16 mouse cellular contexts compared by ENCODE assay signal in the genomic region with DNA sequence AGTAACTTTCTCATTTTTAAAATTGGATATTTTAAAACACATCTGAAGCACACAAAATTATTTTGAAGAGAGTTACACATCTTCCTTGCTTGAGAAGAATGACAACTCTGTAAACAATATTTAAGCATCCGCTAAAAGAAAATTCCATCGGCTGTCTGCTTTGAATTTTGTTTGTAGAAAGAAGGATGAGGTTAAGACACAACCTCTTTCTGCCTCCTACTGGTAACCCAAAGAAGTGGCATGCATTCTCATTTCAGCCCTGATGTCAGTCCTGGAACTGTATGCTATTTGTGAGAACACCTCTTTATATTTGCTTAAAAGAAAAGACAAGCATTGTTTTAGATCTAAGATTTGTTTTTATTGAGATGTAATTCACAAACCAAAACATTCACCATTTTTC.
A peak's percentile ranks its signal among the peaks of the same experiment; 100 is the strongest.
DNase-seq lines count a peak whose midpoint lies in the region; ATAC-seq and TF ChIP-seq lines count a peak whose summit lies in the region.
"Had no signal": no experiment of that assay in that cellular context is flagged by ENCODE, and none has a peak within 500 bp of the region (broad histone marks: within the 10 kb centered on the region; RNA-seq: fewer than 3 reads in every experiment).

No protein-coding gene starts in this region.

- no peaks in the 10 kb centered on the region for H3K4me1 ChIP-seq in hindbrain, embryonic 11.5 days (replicated peaks; ENCODE audit: control insufficient read depth, insufficient read depth, low read length)
- H3K4me1 ChIP-seq in hindbrain, embryonic 16.5 days (ENCODE audit: control insufficient read depth, insufficient read depth, low read depth, low read length): no peaks in the 10 kb centered on the region
- H3K4me1 ChIP-seq: embryonic facial prominence, embryonic 13.5 days; forebrain, embryonic 12.5 days; stomach, embryonic 15.5 days had no signal

- no peak overlapping the region for H3K4me3 ChIP-seq in hindbrain, embryonic 11.5 days (ENCODE audit: low read depth, low read length)
- H3K4me3 ChIP-seq in hindbrain, embryonic 16.5 days (ENCODE audit: low read length): no peak overlapping the region
- H3K4me3 ChIP-seq: embryonic facial prominence, embryonic 13.5 days; forebrain, embryonic 12.5 days; stomach, embryonic 15.5 days had no signal

- TF ChIP-seq CTCF in Patski (IDR thresholded peaks at IDR 0.05): peak; percentile 39

- 64% methylated on average over 2 of the region's 2 CpGs for WGBS in hindbrain, embryonic 11.5 days
- 60% methylated on average over 2 of the region's 2 CpGs for WGBS in hindbrain, embryonic 16.5 days

- in situ Hi-C loops in Patski (cut with MboI; ENCODE audit: low pct_unique_long_range_greater_than_20kb): no loop called here

- H3K4me2 ChIP-seq in hindbrain, embryonic 11.5 days (replicated peaks; ENCODE audit: low read depth, low read length): no peak overlapping the region
- no peak overlapping the region for H3K4me2 ChIP-seq in hindbrain, embryonic 16.5 days (ENCODE audit: low read length)
- H3K4me2 ChIP-seq: embryonic facial prominence, embryonic 13.5 days; forebrain, embryonic 12.5 days; stomach, embryonic 15.5 days had no signal

- CTCF ChIA-PET in Patski (lab: Charles Lee): no interaction called here

- peak; percentile 6 for DNase-seq in hindbrain, embryonic 11.5 days (ENCODE audit: low spot score)
- DNase-seq in lung, postnatal 10 days: peak; percentile 1
- DNase-seq in lung, postnatal 4 days: no peak
- no peak for DNase-seq in Patski (ENCODE audit: low read depth, low spot score)
- peak; percentile 6 for DNase-seq in retina, postnatal 1 day
- DNase-seq in cerebellum, postnatal 4 days (ENCODE audit: low spot score in 2 of 2): no peak
- DNase-seq in thymus, postnatal 4 days: no peak
- DNase-seq: cerebellum, adult 2 months; gastrocnemius, postnatal 36 days; kidney, postnatal 14 days; right cerebral cortex, postnatal 4 days had no signal

- no peak for ATAC-seq in hindbrain, embryonic 11.5 days (ENCODE audit: low FRiP score)
- ATAC-seq in hindbrain, embryonic 16.5 days: no peak
- no peak for ATAC-seq in Patski

- no peak overlapping the region for H3K9ac ChIP-seq in hindbrain, embryonic 11.5 days (ENCODE audit: low read depth, low read length)
- H3K9ac ChIP-seq in hindbrain, embryonic 16.5 days (ENCODE audit: low read depth, low read length): no peak overlapping the region
- H3K9ac ChIP-seq: embryonic facial prominence, embryonic 13.5 days; forebrain, embryonic 12.5 days; stomach, embryonic 15.5 days had no signal

- no peaks in the 10 kb centered on the region for H3K27me3 ChIP-seq in hindbrain, embryonic 11.5 days (ENCODE audit: control insufficient read depth, insufficient read depth, low read length)
- H3K27me3 ChIP-seq in hindbrain, embryonic 16.5 days (replicated peaks; ENCODE audit: control insufficient read depth, insufficient read depth, low read length): no peaks in the 10 kb centered on the region
- peaks cover 56% of the 10 kb centered on the region for H3K27me3 ChIP-seq in Patski
- H3K27me3 ChIP-seq: forebrain, embryonic 12.5 days; stomach, embryonic 15.5 days had no signal

- no peak overlapping the region for H3K27ac ChIP-seq in hindbrain, embryonic 11.5 days (ENCODE audit: low read depth, low read length)
- H3K27ac ChIP-seq in hindbrain, embryonic 16.5 days (ENCODE audit: low read depth, low read length): no peak overlapping the region
- H3K27ac ChIP-seq: embryonic facial prominence, embryonic 13.5 days; forebrain, embryonic 12.5 days; stomach, embryonic 15.5 days had no signal

- H3K36me3 ChIP-seq in hindbrain, embryonic 11.5 days (ENCODE audit: control insufficient read depth, insufficient read depth, low read length): no peaks in the 10 kb centered on the region
- H3K36me3 ChIP-seq in hindbrain, embryonic 16.5 days (ENCODE audit: control insufficient read depth, insufficient read depth, low read length): no peaks in the 10 kb centered on the region
- H3K36me3 ChIP-seq: embryonic facial prominence, embryonic 13.5 days; forebrain, embryonic 12.5 days; G1E; stomach, embryonic 15.5 days had no signal

- H3K9me3 ChIP-seq in hindbrain, embryonic 11.5 days (ENCODE audit: control insufficient read depth, low read length): no peaks in the 10 kb centered on the region
- no peaks in the 10 kb centered on the region for H3K9me3 ChIP-seq in hindbrain, embryonic 16.5 days (ENCODE audit: control insufficient read depth, low read length)
- H3K9me3 ChIP-seq: embryonic facial prominence, embryonic 13.5 days; forebrain, embryonic 12.5 days; G1E; stomach, embryonic 15.5 days had no signal

- POLR2A ChIA-PET in Patski (lab: Charles Lee): no interaction called here

Comparison
In these comparisons a context has a peak if more than half of its experiments do, and no peak if none do; other contexts are left out.
1. DNase-seq: peak in hindbrain, embryonic 11.5 days (single experiment), lung, postnatal 10 days (single experiment) and retina, postnatal 1 day (single experiment); none in lung, postnatal 4 days (0 of 2), Patski (single experiment), cerebellum, postnatal 4 days (0 of 2) and thymus, postnatal 4 days (single experiment).